Mouse (Mus musculus) lung, adult 18-20 months (tissue): ENCODE results near the gene Fuz.

Experiments
- DNase-seq, 2 experiments: peaks; one replicate each; pipeline ENCODE4 v3.0.0; 2022; ENCODE audit warnings: mixed read lengths in 2 of 2

Gene Fuz

GRCm38 (mm10) chr7:44929204-44930151, 33.6 kb downstream of the Fuz start, which contains the start of gene Ap2a1:
Gene Ap2a1, minus strand, starts transcription at chr7:44929496.
- peak; percentile 100 for DNase-seq

- DNase-seq, result no peak
Measured at GRCm38 (mm10) chr7:44938680-44939079, 42.8 kb downstream of the Fuz start.

GRCm38 (mm10) chr7:44942904-44943303, 47.0 kb downstream of the Fuz start, which contains the start of gene Tsks:
Gene Tsks, plus strand, starts transcription at chr7:44943204.
- DNase-seq, result no peak

GRCm38 (mm10) chr7:44949922-44950321, 54.0 kb downstream of the Fuz start:
- DNase-seq, result no peak

- DNase-seq, result peak; percentile 90 to 92
Measured at GRCm38 (mm10) chr7:44951960-44952359, 56.1 kb downstream of the Fuz start.
